Mouse (Mus musculus) lung, adult 2 months (tissue): ENCODE measurements around the gene Ralgps2.

Source experiments
- CTCF ChIP-seq: fragments of 200-500 bp; IDR thresholded peaks from 2 replicates; pipeline ENCODE4 v1.5.1; 2011; ENCODE audit warnings: mild to moderate bottlenecking, low read length, control low read depth; ENCODE audit not compliant: insufficient read depth
- POLR2A ChIP-seq: fragments of 200-500 bp; IDR thresholded peaks from 2 replicates; pipeline ENCODE4 v1.6.1; 2011; ENCODE audit warnings: low read depth, mild to moderate bottlenecking, control low read depth, low read length, borderline replicate concordance; ENCODE audit errors: extremely low read depth

- TF ChIP-seq CTCF (no peak), POLR2A (no peak)
Observed at GRCm38 (mm10) chr1:156859711-156860250, 79.6 kb downstream of the Ralgps2 start.
